Mouse (Mus musculus) left cerebral cortex, postnatal 4 days (tissue): ENCODE measurements around the gene Ncapg2. TPM values are rescaled to one million over a fixed set of nuclear protein-coding genes. Genes with fewer than 3 reads are reported as not detected.

ENCODE experiments used
- DNase-seq: peaks from one replicate; pipeline ENCODE4 v3.0.0-alpha.2; 2022
- intact Hi-C: fragments of 180-260 bp; cut with DNase I; formaldehyde crosslinking; loops from one replicate; pipeline ENCODE4 v1.15.1; 2025
- total RNA-seq, 2 experiments: library from RNA; stranded (reverse); gene quantifications; 2 replicates each; pipeline ENCODE4 v1.2.3; 2021

Gene Ncapg2
- total RNA-seq: 10 to 100 TPM in 1 of 2 experiments, 1 to 10 TPM in 1; 9.9 to 12.1 TPM

DNA sequence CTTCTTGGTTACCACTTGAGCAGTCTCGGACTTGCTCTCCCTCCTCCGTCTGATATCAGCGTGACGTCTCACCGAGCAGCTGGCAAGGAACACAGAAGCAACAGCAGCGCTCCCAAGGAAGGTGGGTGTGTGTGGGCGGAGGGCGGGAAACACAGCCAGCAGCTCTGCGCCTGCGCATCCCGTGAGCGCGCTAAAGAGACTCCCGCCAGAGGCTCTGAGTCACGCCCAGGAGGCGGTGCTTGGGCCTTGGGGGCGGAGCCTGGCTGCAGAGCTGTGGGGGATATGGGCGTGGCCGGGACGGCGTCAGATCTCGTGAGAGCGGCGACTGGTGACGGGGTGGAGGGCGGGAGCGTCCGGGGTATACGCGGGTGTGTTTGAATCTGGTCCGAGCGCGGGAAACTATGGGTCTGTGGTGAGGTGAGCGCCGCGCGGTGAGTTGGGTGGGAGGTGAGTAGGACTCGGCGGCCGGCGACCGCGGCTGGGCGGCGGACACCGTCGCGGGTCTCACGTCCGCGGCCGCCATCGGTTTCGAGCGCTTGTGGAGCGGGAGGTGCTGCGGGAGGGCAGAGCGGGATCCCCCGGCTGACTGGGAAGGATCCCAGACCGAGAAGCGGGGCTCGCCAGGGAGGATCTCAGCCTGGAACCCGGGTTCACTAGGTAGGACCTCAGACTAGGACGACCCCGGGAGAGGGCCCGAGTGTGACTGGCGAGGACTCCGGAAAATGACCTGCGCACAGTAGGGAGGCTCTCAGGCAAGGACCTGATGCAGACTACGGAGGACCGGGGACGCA is at the start of gene Ncapg2:
Gene Ncapg2 (plus strand): TSS at position 358 of the 791 bp plus-strand sequence.
- DNase-seq: peak; percentile 99
- intact Hi-C loops: no loop called here

DNA sequence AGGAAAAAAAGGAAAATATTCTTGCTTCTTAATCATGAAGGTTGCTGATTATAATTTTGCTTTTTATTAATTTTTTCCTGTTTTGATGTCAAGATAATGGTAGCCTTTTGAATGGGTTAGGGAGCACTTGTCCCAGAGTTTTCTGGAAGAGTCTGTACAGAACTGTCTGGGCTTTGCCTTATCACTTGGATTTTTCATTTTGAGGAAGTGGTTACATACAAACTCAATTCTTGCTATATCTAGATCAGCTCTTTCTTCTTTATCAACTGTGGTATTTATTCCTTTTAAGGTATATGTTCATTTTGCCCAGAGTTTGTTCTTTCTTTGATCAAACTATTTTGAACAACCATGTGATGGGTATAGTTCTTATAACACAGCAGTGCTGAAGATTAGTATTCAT is 43.1 kb upstream of the Ncapg2 start:
- DNase-seq: no peak
- intact Hi-C loops: no loop called here

- DNase-seq: no peak
- intact Hi-C loops: no loop called here
Observed at GRCm38 (mm10) chr12:116366900-116367299, 38.3 kb upstream of the Ncapg2 start.

- DNase-seq: no peak
- intact Hi-C loops: no loop called here
Observed at GRCm38 (mm10) chr12:116367346-116367745, 37.9 kb upstream of the Ncapg2 start.

- intact Hi-C loops: no loop called here
Observed at GRCm38 (mm10) chr12:116368857-116369256, 36.3 kb upstream of the Ncapg2 start.

GRCm38 (mm10) chr12:116383101-116383500 is 22.1 kb upstream of the Ncapg2 start:
- DNase-seq: no peak
- intact Hi-C loops: no loop called here

More at GRCm38 (mm10) chr12:116368857-116369256, 36.3 kb upstream of the Ncapg2 start:
- DNase-seq: no peak

DNA sequence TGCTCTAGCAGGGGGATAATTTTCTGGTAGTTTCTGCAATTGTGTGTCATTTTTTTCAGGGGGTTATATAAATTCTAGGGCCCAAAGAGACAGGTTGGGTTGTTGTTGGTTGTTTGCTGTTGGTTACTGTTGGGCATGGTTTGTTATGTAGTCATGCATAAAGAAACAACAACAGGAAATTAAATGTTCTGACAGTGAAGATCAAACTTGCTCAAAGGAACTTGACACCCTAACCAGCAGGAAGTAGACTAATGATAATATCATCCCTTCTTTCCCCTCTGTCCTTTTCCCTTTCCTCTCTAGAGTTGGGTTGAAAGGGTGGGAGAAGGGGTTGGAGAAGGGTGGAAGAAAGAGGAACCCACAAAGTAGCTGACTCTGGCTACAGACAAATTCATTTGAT is 21.2 kb upstream of the Ncapg2 start:
- no peak for DNase-seq
- intact Hi-C loops: no loop called here

DNA sequence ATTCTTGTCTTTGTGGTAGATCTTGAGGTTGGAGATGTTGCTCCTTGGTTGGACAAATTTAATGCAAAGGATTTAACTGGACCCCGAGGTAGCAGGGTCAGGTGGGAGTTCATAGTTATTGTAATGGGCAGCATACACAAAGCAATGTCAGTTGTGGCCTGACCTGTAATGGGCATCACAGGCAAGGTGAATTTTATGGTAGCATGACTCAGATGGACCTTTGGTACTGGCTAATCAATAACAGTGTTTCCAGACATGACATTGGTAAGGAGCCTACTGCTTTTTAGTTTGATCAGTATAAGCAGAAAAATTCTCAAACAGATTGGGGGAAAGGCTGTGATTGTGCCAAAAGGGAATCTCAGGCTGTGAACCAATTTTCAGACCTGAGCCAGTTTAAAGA is 18.4 kb upstream of the Ncapg2 start:
- DNase-seq: no peak
- intact Hi-C loops: no loop called here

DNA sequence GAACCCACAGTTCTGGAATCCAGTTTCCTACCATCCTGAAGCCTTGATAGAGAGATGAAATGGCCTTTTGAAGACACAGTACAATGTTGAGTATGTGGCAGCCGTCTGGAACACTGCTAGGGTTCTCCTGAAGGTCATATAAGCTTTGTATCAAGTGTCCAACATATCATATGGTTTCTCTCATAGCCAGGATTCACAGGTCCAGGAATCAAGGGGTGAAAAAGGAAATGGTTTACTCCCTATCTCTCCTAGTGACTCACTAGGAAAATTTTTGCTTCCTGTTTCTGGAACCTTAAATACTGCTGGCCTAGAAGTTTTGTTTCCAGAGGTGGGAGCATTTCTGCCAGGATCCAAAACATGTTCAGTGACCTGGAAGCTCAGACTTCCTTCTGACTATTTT is 15.3 kb upstream of the Ncapg2 start:
- intact Hi-C loops: no loop called here
- no peak for DNase-seq

DNA sequence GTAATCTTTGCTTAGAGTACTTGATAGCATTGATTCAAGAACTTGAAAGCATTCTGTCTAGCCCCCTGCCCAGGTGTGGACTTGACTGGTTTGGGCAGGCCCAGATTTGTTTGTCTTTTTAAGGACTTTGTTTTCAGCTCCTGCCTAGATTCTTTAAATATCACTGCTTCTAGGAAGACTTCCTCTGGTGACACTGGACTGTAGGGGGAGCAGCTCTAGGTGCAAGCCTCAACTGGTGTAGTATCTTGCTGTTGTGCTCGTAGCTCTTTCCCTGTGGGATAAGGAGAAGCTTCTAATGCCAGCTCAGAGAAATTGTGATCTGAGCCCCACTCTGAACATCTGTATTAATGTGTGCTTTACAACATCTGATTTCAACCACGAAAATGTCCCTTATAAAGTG is 10.9 kb upstream of the Ncapg2 start:
- intact Hi-C loops: no loop called here
- no peak for DNase-seq

- intact Hi-C loops: no loop called here
- no peak for DNase-seq
Observed at GRCm38 (mm10) chr12:116395312-116395711, 9.9 kb upstream of the Ncapg2 start.

- intact Hi-C loops: no loop called here
Observed at GRCm38 (mm10) chr12:116396072-116396695, 9.0 kb upstream of the Ncapg2 start.

GRCm38 (mm10) chr12:116404012-116404679 is 1.1 kb upstream of the Ncapg2 start:
- intact Hi-C loops: no loop called here
- DNase-seq: peak; percentile 12

More at GRCm38 (mm10) chr12:116396072-116396695, 9.0 kb upstream of the Ncapg2 start:
- DNase-seq: no peak

GRCm38 (mm10) chr12:116405836-116406155 is 594 bp downstream of the Ncapg2 start:
- intact Hi-C loops: no loop called here
- DNase-seq: no peak

GRCm38 (mm10) chr12:116407883-116408282 is 2.7 kb downstream of the Ncapg2 start:
- DNase-seq: no peak
- intact Hi-C loops: no loop called here

- intact Hi-C loops: no loop called here
- no peak for DNase-seq
Observed at GRCm38 (mm10) chr12:116414941-116415340, 9.7 kb downstream of the Ncapg2 start.

DNA sequence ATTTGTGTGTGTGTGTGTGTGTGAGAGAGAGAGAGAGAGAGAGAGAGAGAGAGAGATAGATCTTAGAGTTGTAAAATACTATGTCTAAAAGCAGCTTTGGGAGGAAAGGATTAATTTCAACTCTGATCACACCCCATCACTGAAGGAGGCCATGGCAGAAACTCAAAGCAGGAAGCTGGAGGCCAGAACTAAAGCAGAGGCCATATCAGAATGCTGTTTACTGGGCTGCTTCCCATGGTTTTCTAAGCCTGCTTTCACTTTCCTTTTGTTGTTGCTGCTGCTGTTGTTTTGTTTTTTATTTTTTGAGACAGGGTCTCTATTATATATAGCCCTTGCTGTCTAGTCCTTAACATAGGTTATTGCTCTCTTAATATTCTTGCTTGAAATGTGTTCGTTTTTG is 11.3 kb downstream of the Ncapg2 start:
- intact Hi-C loops: no loop called here
- no peak for DNase-seq

- DNase-seq: no peak
- intact Hi-C loops: no loop called here
Observed at GRCm38 (mm10) chr12:116421656-116422055, 16.5 kb downstream of the Ncapg2 start.

DNA sequence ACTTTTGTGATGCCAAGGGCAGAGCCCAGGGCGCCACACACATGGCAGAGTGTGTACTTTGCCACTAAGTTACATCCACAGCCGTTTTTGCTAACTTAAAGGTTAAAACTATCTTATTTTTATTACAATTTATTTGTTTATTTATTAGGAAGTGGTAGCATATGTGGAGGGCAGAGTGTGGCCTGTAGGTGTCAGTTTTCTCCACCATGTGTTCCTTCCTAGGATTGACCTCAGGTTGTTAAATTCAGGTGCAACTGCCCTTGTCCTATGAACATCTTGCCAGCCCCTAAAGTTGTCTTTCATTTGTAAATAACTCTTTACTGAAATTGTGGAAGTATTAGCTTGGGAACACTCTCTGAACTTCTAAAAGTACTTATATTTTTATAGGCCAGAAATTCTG is 20.2 kb downstream of the Ncapg2 start:
- no peak for DNase-seq
- intact Hi-C loops: no loop called here

GRCm38 (mm10) chr12:116433742-116434141 is 28.5 kb downstream of the Ncapg2 start:
- intact Hi-C loops: no loop called here
- DNase-seq: no peak

DNA sequence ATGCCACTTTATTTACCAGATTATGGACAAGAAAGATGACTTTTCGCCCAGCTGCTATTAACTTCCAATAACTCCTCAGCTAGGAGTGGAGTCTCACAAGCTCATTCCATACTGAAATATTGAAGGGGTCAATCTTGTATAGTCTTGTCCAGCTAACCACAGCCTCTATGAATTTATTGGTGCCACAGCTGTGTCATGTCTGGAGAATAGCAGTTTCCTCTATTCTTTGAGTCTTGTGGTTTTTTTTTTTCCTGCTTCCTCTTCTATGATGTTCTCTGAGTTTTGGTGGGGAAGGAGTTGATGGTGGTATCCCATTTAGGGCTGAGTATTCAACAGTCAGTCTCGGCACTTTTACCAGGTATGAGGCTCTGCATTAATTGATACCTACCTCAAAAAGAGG is 30.0 kb downstream of the Ncapg2 start:
- intact Hi-C loops: no loop called here
- no peak for DNase-seq

DNA sequence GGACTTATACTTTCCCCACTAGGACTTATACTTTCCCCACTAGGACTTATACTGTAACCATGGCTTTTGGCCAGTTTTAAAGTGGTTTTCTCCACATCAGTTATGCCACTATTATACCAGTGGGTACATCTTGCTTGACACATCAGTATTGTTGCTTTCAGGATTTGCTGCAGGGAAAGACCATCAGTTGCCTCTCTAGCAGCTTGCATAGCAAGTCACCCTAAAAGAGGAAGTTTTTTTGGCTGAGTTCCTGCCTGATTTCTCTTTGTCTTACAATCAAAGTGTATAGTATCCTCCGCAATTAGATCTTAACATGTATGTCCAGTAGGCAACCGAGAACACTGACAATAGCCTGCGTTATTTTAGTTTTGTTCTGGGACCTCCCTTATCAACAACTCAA is 30.9 kb downstream of the Ncapg2 start:
- no peak for DNase-seq
- intact Hi-C loops: no loop called here
